Mouse (Mus musculus) forebrain, embryonic 10.5 days (tissue): ENCODE results near the gene Cacna1a. TPM values are rescaled to one million over a fixed set of nuclear protein-coding genes. Genes with fewer than 3 reads are reported as not detected.

ENCODE experiments used
- DNase-seq: peaks from one replicate; pipeline ENCODE4 v3.0.0-alpha.2; 2017; ENCODE audit warnings: low spot score; ENCODE audit errors: extremely low spot score
- H3K27ac ChIP-seq: fragments of 300-500 bp; sonication (generic); 2 replicates; pipeline ENCODE4 v1.5.1; 2016; ENCODE audit warnings: mild to moderate bottlenecking
- H3K27me3 ChIP-seq: fragments of 300-500 bp; sonication (generic); 2 replicates; pipeline ENCODE4 v1.6.1; 2016; ENCODE audit warnings: mild to moderate bottlenecking; ENCODE audit not compliant: poor library complexity, severe bottlenecking
- H3K36me3 ChIP-seq: fragments of 300-500 bp; sonication (generic); replicated peaks from 2 replicates; pipeline ENCODE4 v1.6.1; 2016; ENCODE audit warnings: mild to moderate bottlenecking, moderate library complexity
- H3K4me1 ChIP-seq: fragments of 300-500 bp; sonication (generic); 2 replicates; pipeline ENCODE4 v1.6.1; 2016
- H3K4me3 ChIP-seq: fragments of 300-500 bp; sonication (generic); 2 replicates; pipeline ENCODE4 v1.5.1; 2016; ENCODE audit warnings: mild to moderate bottlenecking, moderate library complexity
- H3K9me3 ChIP-seq: fragments of 300-500 bp; sonication (generic); 2 replicates; pipeline ENCODE4 v1.6.1; 2016; ENCODE audit warnings: mild to moderate bottlenecking, moderate library complexity
- WGBS: fragments of 180-500 bp; shearing (Covaris S2); methylation state at CpG from one replicate; pipeline ENCODE4 v1.1.7; 2016; 5-methylcytosine and 5-hydroxymethylcytosine counted together
- polyA plus RNA-seq: library from polyadenylated mRNA; unstranded; fragments of >200 nt; fragmentation: Nextera tagmentation; extraction: Ambion mirVana; gene quantifications from 2 replicates; pipeline ENCODE4 v1.2.1, GENCODE M21; 2016

Gene Cacna1a
- polyA plus RNA-seq, 1 experiment from 2014 or later, result 7.4 TPM

- no peaks in the 10 kb centered on the region for H3K4me1 ChIP-seq
- no peak overlapping the region for H3K27ac ChIP-seq
- WGBS, result 89% methylated on average over 4 of the region's 4 CpGs
- peaks cover 11% of the 10 kb centered on the region; the same call in 1 of the 2 replicates for H3K9me3 ChIP-seq
- H3K36me3 ChIP-seq, result peaks cover 25% of the 10 kb centered on the region
- H3K27me3 ChIP-seq, result no peaks in the 10 kb centered on the region
- DNase-seq, result no peak
- no peak overlapping the region for H3K4me3 ChIP-seq
Observed at GRCm38 (mm10) chr8:84529548-84529947, 141.3 kb downstream of the Cacna1a start.

DNA sequence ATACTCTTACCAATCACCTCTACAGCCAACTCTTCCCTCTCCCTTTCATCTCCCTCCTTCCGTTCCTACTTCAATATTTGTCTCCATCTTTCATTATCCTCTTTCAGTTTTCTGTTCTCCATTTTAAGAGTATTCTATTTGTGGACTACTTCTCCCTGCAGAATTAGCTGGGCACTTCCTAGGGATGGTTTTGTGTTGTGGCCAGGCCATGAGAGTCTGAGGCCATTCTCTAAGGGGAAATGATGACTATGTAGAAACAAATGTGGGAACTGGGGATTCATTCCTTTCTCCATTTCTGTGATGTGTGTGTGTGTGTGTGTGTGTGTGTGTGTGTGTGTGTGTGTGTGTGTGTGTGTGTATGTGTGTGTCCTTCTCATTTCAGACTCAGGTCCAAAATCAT is 144.5 kb downstream of the Cacna1a start:
- Histone ChIP-seq H3K27me3 (no peaks in the 10 kb centered on the region), H3K36me3 (peaks cover 34% of the 10 kb centered on the region), H3K4me3 (no peak overlapping the region), H3K4me1 (no peaks in the 10 kb centered on the region), H3K9me3 (peaks cover 6% of the 10 kb centered on the region; the same call in 1 of the 2 replicates), H3K27ac (no peak overlapping the region)
- 90% methylated on average over 1 of the region's 1 CpGs for WGBS
- no peak for DNase-seq

GRCm38 (mm10) chr8:84533341-84533740 is 145.1 kb downstream of the Cacna1a start:
- Histone ChIP-seq H3K27me3 (no peaks in the 10 kb centered on the region), H3K4me3 (no peak overlapping the region), H3K36me3 (peaks cover 38% of the 10 kb centered on the region), H3K27ac (no peak overlapping the region), H3K9me3 (peaks cover 6% of the 10 kb centered on the region; the same call in 1 of the 2 replicates), H3K4me1 (no peaks in the 10 kb centered on the region)
- no peak for DNase-seq
- WGBS, result 87% methylated on average over 4 of the region's 4 CpGs

- Histone ChIP-seq H3K36me3 (peaks cover 38% of the 10 kb centered on the region), H3K4me3 (no peak overlapping the region), H3K4me1 (no peaks in the 10 kb centered on the region), H3K9me3 (peaks cover 6% of the 10 kb centered on the region; the same call in 1 of the 2 replicates), H3K27me3 (no peaks in the 10 kb centered on the region), H3K27ac (no peak overlapping the region)
- WGBS, result 83% methylated on average over 5 of the region's 5 CpGs
- no peak for DNase-seq
Observed at GRCm38 (mm10) chr8:84536917-84537316, 148.7 kb downstream of the Cacna1a start.

- peaks cover 30% of the 10 kb centered on the region for H3K36me3 ChIP-seq
- DNase-seq, result no peak
- H3K9me3 ChIP-seq, result peaks cover 6% of the 10 kb centered on the region; the same call in 1 of the 2 replicates
- H3K27me3 ChIP-seq, result no peaks in the 10 kb centered on the region
- H3K4me3 ChIP-seq, result no peak overlapping the region
- WGBS, result 64% methylated on average over 6 of the region's 6 CpGs
- no peak overlapping the region for H3K27ac ChIP-seq
- H3K4me1 ChIP-seq, result no peaks in the 10 kb centered on the region
Observed at GRCm38 (mm10) chr8:84539376-84539775, 151.1 kb downstream of the Cacna1a start.

DNA sequence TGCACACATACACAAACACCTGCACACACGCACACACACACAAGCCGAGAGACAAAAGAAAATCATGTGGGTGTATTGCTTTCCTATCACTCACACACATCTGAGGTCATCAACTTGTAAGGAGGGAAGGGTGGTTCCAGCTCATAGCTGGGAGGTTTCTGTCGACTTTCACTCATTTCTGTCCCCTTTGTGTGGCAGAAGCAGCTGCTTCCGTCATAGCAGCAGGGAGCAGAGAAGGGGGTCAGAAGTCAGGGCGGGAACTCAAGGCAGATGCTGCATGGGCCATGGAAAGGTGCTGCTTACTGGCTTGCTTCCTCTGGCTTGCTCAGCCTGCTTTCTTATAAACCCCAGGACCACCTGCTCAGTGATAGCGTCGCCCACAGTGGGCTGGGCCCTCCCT is 154.2 kb downstream of the Cacna1a start:
- DNase-seq, result no peak
- 74% methylated on average over 7 of the region's 7 CpGs for WGBS
- Histone ChIP-seq H3K27me3 (no peaks in the 10 kb centered on the region), H3K36me3 (peaks cover 22% of the 10 kb centered on the region), H3K27ac (no peak overlapping the region), H3K4me1 (peaks cover 12% of the 10 kb centered on the region), H3K9me3 (no peaks in the 10 kb centered on the region), H3K4me3 (no peak overlapping the region)

DNA sequence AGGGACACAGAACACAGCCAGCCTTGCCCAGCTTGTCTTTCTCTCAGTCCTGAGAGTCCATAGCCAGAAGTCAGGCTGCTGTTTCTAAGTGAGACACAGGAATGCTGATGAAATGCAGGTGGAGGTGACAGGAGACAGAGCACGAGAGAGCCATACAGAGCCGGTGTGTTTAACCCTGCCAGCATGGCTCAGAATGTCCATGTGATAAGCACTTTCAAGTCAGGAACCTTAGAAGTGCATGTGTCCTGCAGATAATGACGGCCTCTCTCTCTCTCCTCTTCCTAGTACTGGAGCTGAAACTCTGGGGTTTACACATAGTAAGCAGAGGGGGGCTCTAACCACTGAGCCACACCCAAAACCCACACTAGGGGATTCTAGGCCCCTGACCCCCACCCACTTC is 157.3 kb downstream of the Cacna1a start:
- WGBS, result 86% methylated on average over 3 of the region's 3 CpGs

DNA sequence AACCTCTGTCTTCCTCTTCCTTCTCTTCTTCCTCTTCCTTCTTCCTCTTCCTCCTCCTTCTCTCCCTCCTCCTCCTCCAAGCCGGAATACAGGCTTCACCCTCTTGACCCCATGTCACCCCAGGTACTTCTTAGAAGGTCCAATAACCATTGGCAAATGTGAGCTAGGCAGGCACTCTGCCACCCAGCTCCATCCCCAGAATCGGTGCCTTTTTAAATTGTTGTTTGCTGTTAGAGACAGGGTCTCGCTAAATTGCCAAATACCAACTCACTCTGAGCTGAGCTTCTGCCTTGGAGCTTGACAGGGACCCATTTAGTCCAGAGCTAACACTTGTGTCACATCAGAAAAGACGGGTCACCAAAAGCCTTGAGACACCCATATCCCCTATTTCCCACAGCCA is 164.2 kb downstream of the Cacna1a start:
- H3K4me3 ChIP-seq, result no peak overlapping the region
- 89% methylated on average over 4 of the region's 4 CpGs for WGBS
- peaks cover 21% of the 10 kb centered on the region for H3K36me3 ChIP-seq
- H3K4me1 ChIP-seq, result no peaks in the 10 kb centered on the region
- no peak overlapping the region for H3K27ac ChIP-seq
- H3K27me3 ChIP-seq, result peaks cover 29% of the 10 kb centered on the region
- no peaks in the 10 kb centered on the region for H3K9me3 ChIP-seq
- no peak for DNase-seq

More for the DNA sequence above, 157.3 kb downstream of the Cacna1a start:
- DNase-seq, result no peak
- no peaks in the 10 kb centered on the region for H3K9me3 ChIP-seq
- peaks cover 12% of the 10 kb centered on the region for H3K4me1 ChIP-seq
- no peak overlapping the region for H3K4me3 ChIP-seq
- H3K36me3 ChIP-seq, result peaks cover 33% of the 10 kb centered on the region
- H3K27ac ChIP-seq, result 0 out of 2 replicates have a peak overlapping the region, but pooled peaks have one; percentile 8
- H3K27me3 ChIP-seq, result no peaks in the 10 kb centered on the region

- no peak overlapping the region for H3K27ac ChIP-seq
- H3K4me1 ChIP-seq, result no peaks in the 10 kb centered on the region
- no peak overlapping the region for H3K4me3 ChIP-seq
- H3K36me3 ChIP-seq, result peaks cover 14% of the 10 kb centered on the region; the same call in 1 of the 2 replicates
- DNase-seq, result no peak
- 88% methylated on average over 8 of the region's 8 CpGs for WGBS
- peaks cover 36% of the 10 kb centered on the region for H3K27me3 ChIP-seq
- no peaks in the 10 kb centered on the region for H3K9me3 ChIP-seq
Observed at GRCm38 (mm10) chr8:84553106-84553505, 164.9 kb downstream of the Cacna1a start.

DNA sequence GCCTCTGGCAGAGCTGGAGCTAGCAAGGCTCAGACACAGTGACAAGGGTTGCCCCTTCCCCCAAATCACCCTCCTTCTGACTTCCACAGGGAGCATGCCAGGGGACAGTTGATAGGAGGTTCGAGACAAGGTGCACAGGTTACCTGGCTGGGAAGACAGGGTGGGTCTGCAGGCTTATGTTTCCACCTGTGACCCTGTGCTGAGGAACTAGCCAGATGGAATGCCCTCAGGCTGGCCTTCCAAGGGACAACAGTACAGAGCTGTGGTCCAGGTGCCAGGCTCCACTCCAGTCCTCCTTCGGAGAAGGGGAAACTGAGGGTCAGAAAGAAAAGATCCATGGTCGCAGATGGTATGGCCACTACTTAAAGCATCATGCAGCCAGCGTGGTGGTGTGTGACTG is 165.4 kb downstream of the Cacna1a start:
- DNase-seq, result no peak
- WGBS, result 89% methylated on average over 4 of the region's 4 CpGs
- H3K27me3 ChIP-seq, result peaks cover 41% of the 10 kb centered on the region
- no peak overlapping the region for H3K4me3 ChIP-seq
- H3K9me3 ChIP-seq, result no peaks in the 10 kb centered on the region
- no peak overlapping the region for H3K27ac ChIP-seq
- H3K36me3 ChIP-seq, result peaks cover 12% of the 10 kb centered on the region; the same call in 1 of the 2 replicates
- no peaks in the 10 kb centered on the region; the same call in 1 of the 2 replicates for H3K4me1 ChIP-seq

GRCm38 (mm10) chr8:84554301-84555027 is 166.2 kb downstream of the Cacna1a start:
- Histone ChIP-seq H3K4me1 (peaks cover 8% of the 10 kb centered on the region), H3K27me3 (peaks cover 50% of the 10 kb centered on the region), H3K9me3 (no peaks in the 10 kb centered on the region), H3K4me3 (no peak overlapping the region), H3K36me3 (peaks cover 9% of the 10 kb centered on the region; the same call in 1 of the 2 replicates), H3K27ac (no peak overlapping the region)
- WGBS, result 57% methylated on average over 14 of the region's 14 CpGs
- peak; percentile 52 for DNase-seq

DNA sequence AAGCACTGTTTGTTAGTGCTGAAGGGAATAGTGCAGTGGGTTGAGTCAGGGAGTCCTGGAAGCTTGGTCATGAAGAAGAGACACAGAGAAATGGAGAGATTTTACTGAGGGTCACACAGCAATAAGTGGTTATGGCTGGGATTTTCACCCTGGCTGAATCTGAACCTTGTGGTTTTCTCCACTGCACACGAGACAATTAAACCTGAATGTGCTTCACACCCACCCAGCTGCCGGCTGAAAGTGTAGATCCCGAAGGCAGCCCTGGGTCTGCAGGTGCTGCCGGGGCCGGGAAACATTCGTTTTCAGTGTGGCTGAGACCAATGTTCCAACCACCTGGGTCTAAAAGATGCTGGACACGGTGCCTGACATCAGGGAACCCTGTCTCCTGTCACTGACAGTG is 167.0 kb downstream of the Cacna1a start:
- no peaks in the 10 kb centered on the region for H3K9me3 ChIP-seq
- DNase-seq, result no peak
- H3K27ac ChIP-seq, result no peak overlapping the region
- H3K36me3 ChIP-seq, result peaks cover 4% of the 10 kb centered on the region; the same call in 1 of the 2 replicates
- H3K4me3 ChIP-seq, result no peak overlapping the region
- 85% methylated on average over 7 of the region's 7 CpGs for WGBS
- peaks cover 10% of the 10 kb centered on the region for H3K4me1 ChIP-seq
- H3K27me3 ChIP-seq, result peaks cover 58% of the 10 kb centered on the region

- H3K4me1 ChIP-seq, result peaks cover 10% of the 10 kb centered on the region
- no peak for DNase-seq
- peaks cover 69% of the 10 kb centered on the region for H3K27me3 ChIP-seq
- no peaks in the 10 kb centered on the region for H3K9me3 ChIP-seq
- no peaks in the 10 kb centered on the region for H3K36me3 ChIP-seq
- no peak overlapping the region for H3K4me3 ChIP-seq
- WGBS, result 86% methylated on average over 4 of the region's 4 CpGs
- no peak overlapping the region for H3K27ac ChIP-seq
Observed at GRCm38 (mm10) chr8:84557936-84558335, 169.7 kb downstream of the Cacna1a start.
